Mouse (Mus musculus): ENCODE measurements around the gene Olfr64.

- TF ChIP-seq NRF1 (IDR thresholded peaks at IDR 0.05; ENCODE audit: insufficient read depth, low read depth, low read length, poor library complexity, severe bottlenecking): no peak
- TF ChIP-seq USF1 (IDR thresholded peaks at IDR 0.05; ENCODE audit: low read depth, low read length): no peak
- no peak for TF ChIP-seq HCFC1 (IDR thresholded peaks at IDR 0.05; ENCODE audit: low read depth, low read length)
- 0 out of 2 replicates have a peak, but pooled peaks have one; percentile 25 for TF ChIP-seq MAX (IDR thresholded peaks at IDR 0.05; ENCODE audit: low read length)
- no peak for TF ChIP-seq CTCF (IDR thresholded peaks at IDR 0.05 in 2 of 3, conservative IDR thresholded peaks at IDR 0.05 in 1 of 3; ENCODE audit: control insufficient read depth in 1 of 3, insufficient read depth in 1 of 3, low read depth in 2 of 3, low read length in 3 of 3, poor library complexity in 1 of 3, severe bottlenecking in 1 of 3)
- peak; percentile 66; the same call in 1 of the 2 replicates for TF ChIP-seq ETS1 (IDR thresholded peaks at IDR 0.05; ENCODE audit: low read depth, low read length)
- peak; percentile 78 to 89 for TF ChIP-seq EP300 (IDR thresholded peaks at IDR 0.05; ENCODE audit: low read depth in 1 of 2, low read length in 2 of 2)
- no peak for TF ChIP-seq ZNF384 (IDR thresholded peaks at IDR 0.05; ENCODE audit: low read depth, low read length)
- TF ChIP-seq TCF12 (IDR thresholded peaks at IDR 0.05; ENCODE audit: low read depth, low read length): peak; percentile 83
- no peak for TF ChIP-seq E2F4 (IDR thresholded peaks at IDR 0.05; ENCODE audit: borderline replicate concordance, low read depth, low read length)
Measured at GRCm38 (mm10) chr7:103865716-103866115, 28.6 kb downstream of the Olfr64 start.
